In the genomic region with DNA sequence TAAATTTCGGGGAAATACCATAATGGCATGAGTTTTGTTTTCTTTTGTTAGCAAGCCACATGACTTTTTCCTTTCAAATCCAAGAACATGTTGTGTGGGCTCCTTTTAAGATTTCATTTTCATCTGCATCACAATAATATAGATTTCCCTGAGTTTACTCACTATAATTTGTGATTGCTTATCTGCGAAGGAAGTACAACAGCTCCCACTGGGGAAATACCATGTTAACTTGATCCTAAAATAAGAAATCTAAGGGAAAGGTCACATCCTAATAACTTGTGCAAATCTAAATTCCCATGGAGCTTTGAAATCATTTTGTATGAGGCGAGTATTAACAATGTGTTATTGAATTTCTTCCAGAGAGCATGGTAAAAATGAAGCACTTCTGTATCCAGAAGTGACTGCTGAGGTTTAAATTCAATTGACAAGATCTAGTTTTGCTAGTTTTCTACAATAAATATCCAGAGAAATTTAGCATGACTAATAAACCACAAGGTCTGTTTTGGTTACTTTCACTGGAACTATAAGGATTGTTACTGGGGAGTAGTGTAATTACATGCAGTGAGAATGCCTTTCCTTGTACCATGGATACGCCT, we compare ENCODE assay signal across 14 mouse cellular contexts.
"Had no signal": no experiment of that assay in that cellular context is flagged by ENCODE, and none has a peak within 500 bp of the region (broad histone marks: within the 10 kb centered on the region; RNA-seq: fewer than 3 reads in every experiment).

No protein-coding gene starts in this region.

- DNase-seq: kidney, postnatal 4 days; liver; liver, embryonic 13.5 days; liver, postnatal 0 days; lung, postnatal 14 days; thymus, postnatal 4 days had no signal

- H3K9me3 ChIP-seq: limb, embryonic 12.5 days; liver, embryonic 13.5 days; lung, embryonic 15.5 days; megakaryocyte, embryonic 14.5 days; midbrain, embryonic 12.5 days had no signal

- H3K9ac ChIP-seq: limb, embryonic 12.5 days; liver, embryonic 13.5 days; liver, postnatal 0 days; lung, embryonic 15.5 days; midbrain, embryonic 12.5 days had no signal

- H3K36me3 ChIP-seq: limb, embryonic 12.5 days; liver, embryonic 13.5 days; lung, embryonic 15.5 days; midbrain, embryonic 12.5 days had no signal

- H3K4me1 ChIP-seq: limb, embryonic 12.5 days; liver, embryonic 13.5 days; lung, embryonic 15.5 days; midbrain, embryonic 12.5 days had no signal

- H3K4me3 ChIP-seq: layer of hippocampus, adult 2 months; limb, embryonic 12.5 days; liver, embryonic 13.5 days; lung, embryonic 15.5 days; megakaryocyte, embryonic 14.5 days; midbrain, embryonic 12.5 days had no signal

- H3K4me2 ChIP-seq: limb, embryonic 12.5 days; liver, embryonic 13.5 days; lung, embryonic 15.5 days; midbrain, embryonic 12.5 days had no signal

- H3K27ac ChIP-seq: layer of hippocampus, adult 2 months; limb, embryonic 12.5 days; liver, embryonic 13.5 days; lung, embryonic 15.5 days; macrophage; midbrain, embryonic 12.5 days; stomach, postnatal 0 days had no signal

- ATAC-seq: liver, postnatal 0 days; midbrain, embryonic 16.5 days had no signal

- H3K27me3 ChIP-seq: limb, embryonic 12.5 days; liver, embryonic 13.5 days; lung, embryonic 15.5 days; megakaryocyte, embryonic 14.5 days; midbrain, embryonic 12.5 days had no signal
